Mouse (Mus musculus) hindbrain, embryonic 10.5 days (tissue): ENCODE data around the gene Msl2. TPM values are rescaled to one million over a fixed set of nuclear protein-coding genes. Genes with fewer than 3 reads are reported as not detected.

ENCODE experiments used
- DNase-seq: peaks from one replicate; pipeline ENCODE4 v3.0.0-alpha.2; 2017; ENCODE audit warnings: low spot score
- H3K27ac ChIP-seq: fragments of 300-500 bp; sonication (generic); 2 replicates; pipeline ENCODE4 v1.5.1; 2016; ENCODE audit warnings: mild to moderate bottlenecking, moderate library complexity
- H3K27me3 ChIP-seq: fragments of 300-500 bp; sonication (generic); 2 replicates; pipeline ENCODE4 v1.6.1; 2016; ENCODE audit warnings: mild to moderate bottlenecking; ENCODE audit not compliant: poor library complexity, insufficient read depth, severe bottlenecking
- H3K36me3 ChIP-seq: fragments of 300-500 bp; sonication (generic); 2 replicates; pipeline ENCODE4 v1.6.1; 2016; ENCODE audit warnings: mild to moderate bottlenecking, moderate library complexity
- H3K4me1 ChIP-seq: fragments of 300-500 bp; sonication (generic); replicated peaks from 2 replicates; pipeline ENCODE4 v1.6.1; 2016; ENCODE audit warnings: mild to moderate bottlenecking
- H3K4me3 ChIP-seq: fragments of 300-500 bp; sonication (generic); 2 replicates; pipeline ENCODE4 v1.5.1; 2016; ENCODE audit warnings: mild to moderate bottlenecking, moderate library complexity
- H3K9me3 ChIP-seq: fragments of 300-500 bp; sonication (generic); 2 replicates; pipeline ENCODE4 v1.6.1; 2016; ENCODE audit warnings: mild to moderate bottlenecking, moderate library complexity
- WGBS: fragments of 180-500 bp; shearing (Covaris S2); methylation state at CpG from one replicate; pipeline ENCODE4 v1.1.7; 2016; 5-methylcytosine and 5-hydroxymethylcytosine counted together
- polyA plus RNA-seq: library from polyadenylated mRNA; unstranded; fragments of >200 nt; fragmentation: Nextera tagmentation; extraction: Ambion mirVana; gene quantifications from 2 replicates; pipeline ENCODE4 v1.2.1, GENCODE M21; 2016

Gene Msl2
- 3.7 and 4.5 TPM in 2 replicates for polyA plus RNA-seq

- Histone ChIP-seq H3K36me3 (no peaks in the 10 kb centered on the region; the same call in 1 of the 2 replicates), H3K27ac (peak within 1 kb of the TSS; percentile 99), H3K4me1 (peaks cover 33% of the 10 kb centered on the region), H3K9me3 (no peaks in the 10 kb centered on the region), H3K27me3 (no peaks in the 10 kb centered on the region), H3K4me3 (peak within 1 kb of the TSS; percentile 98)
- DNase-seq: no peak
- under 1% methylated on average over 33 of the region's 43 CpGs for WGBS
These were observed at the start of gene Msl2 for GRCm38 (mm10) chr9:101073987-101074331. Msl2 (plus strand) TSS chr9:101074101.

GRCm38 (mm10) chr9:101033761-101034447, 40.0 kb upstream of the Msl2 start:
- H3K36me3 ChIP-seq: peaks cover 5% of the 10 kb centered on the region; the same call in 1 of the 2 replicates
- peak overlapping the region; percentile 97 for H3K27ac ChIP-seq
- peak overlapping the region; percentile 67 for H3K4me3 ChIP-seq
- H3K4me1 ChIP-seq: peaks cover 14% of the 10 kb centered on the region
- DNase-seq: peak; percentile 9
- no peaks in the 10 kb centered on the region for H3K27me3 ChIP-seq
- no peaks in the 10 kb centered on the region for H3K9me3 ChIP-seq
- WGBS: 11% methylated on average over 14 of the region's 14 CpGs

- peak within 1 kb of the TSS; percentile 67 for H3K4me3 ChIP-seq
- no peaks in the 10 kb centered on the region for H3K27me3 ChIP-seq
- peak; percentile 96 for DNase-seq
- no peaks in the 10 kb centered on the region for H3K9me3 ChIP-seq
- no peaks in the 10 kb centered on the region for H3K36me3 ChIP-seq
- peak within 1 kb of the TSS; percentile 97 for H3K27ac ChIP-seq
- H3K4me1 ChIP-seq: peaks cover 14% of the 10 kb centered on the region
- WGBS: under 1% methylated on average over 61 of the region's 61 CpGs
These were observed 39.3 kb upstream of the Msl2 start, which contains the start of gene Pccb for GRCm38 (mm10) chr9:101034448-101035098. Pccb (minus strand) TSS chr9:101034898.

- Histone ChIP-seq H3K4me3 (no peak overlapping the region), H3K27me3 (no peaks in the 10 kb centered on the region), H3K27ac (no peak overlapping the region), H3K9me3 (no peaks in the 10 kb centered on the region), H3K36me3 (no peaks in the 10 kb centered on the region), H3K4me1 (peaks cover 14% of the 10 kb centered on the region)
- no peak for DNase-seq
- WGBS: 84% methylated on average over 13 of the region's 15 CpGs
These were observed 37.9 kb upstream of the Msl2 start for GRCm38 (mm10) chr9:101035836-101036596.

GRCm38 (mm10) chr9:101036876-101037275, 37.0 kb upstream of the Msl2 start:
- H3K27ac ChIP-seq: no peak overlapping the region
- no peak overlapping the region for H3K4me3 ChIP-seq
- DNase-seq: no peak
- no peaks in the 10 kb centered on the region for H3K9me3 ChIP-seq
- no peaks in the 10 kb centered on the region for H3K27me3 ChIP-seq
- WGBS: 85% methylated on average over 2 of the region's 2 CpGs
- H3K4me1 ChIP-seq: peaks cover 14% of the 10 kb centered on the region
- H3K36me3 ChIP-seq: no peaks in the 10 kb centered on the region

- DNase-seq: no peak
- Histone ChIP-seq H3K9me3 (no peaks in the 10 kb centered on the region), H3K4me1 (peaks cover 14% of the 10 kb centered on the region), H3K27ac (no peak overlapping the region), H3K4me3 (no peak overlapping the region), H3K27me3 (no peaks in the 10 kb centered on the region), H3K36me3 (no peaks in the 10 kb centered on the region)
- WGBS: 56% methylated on average over 7 of the region's 7 CpGs
These were observed 36.5 kb upstream of the Msl2 start for GRCm38 (mm10) chr9:101037396-101037795.

- 79% methylated on average over 5 of the region's 5 CpGs for WGBS
- H3K4me3 ChIP-seq: no peak overlapping the region
- H3K27ac ChIP-seq: no peak overlapping the region
- DNase-seq: no peak
- no peaks in the 10 kb centered on the region for H3K36me3 ChIP-seq
- no peaks in the 10 kb centered on the region for H3K9me3 ChIP-seq
- H3K4me1 ChIP-seq: peaks cover 10% of the 10 kb centered on the region
- H3K27me3 ChIP-seq: no peaks in the 10 kb centered on the region
These were observed 35.3 kb upstream of the Msl2 start for GRCm38 (mm10) chr9:101038634-101039033.

GRCm38 (mm10) chr9:101041508-101041907, 32.4 kb upstream of the Msl2 start:
- H3K27ac ChIP-seq: no peak overlapping the region
- H3K4me3 ChIP-seq: no peak overlapping the region
- no peaks in the 10 kb centered on the region for H3K36me3 ChIP-seq
- no peaks in the 10 kb centered on the region for H3K27me3 ChIP-seq
- DNase-seq: no peak
- WGBS: 80% methylated on average over 5 of the region's 5 CpGs
- H3K4me1 ChIP-seq: 0 out of 2 replicates have a peak, but pooled peaks cover 4% of the 10 kb centered on the region
- H3K9me3 ChIP-seq: no peaks in the 10 kb centered on the region

GRCm38 (mm10) chr9:101042249-101042648, 31.7 kb upstream of the Msl2 start:
- 84% methylated on average over 9 of the region's 9 CpGs for WGBS
- Histone ChIP-seq H3K9me3 (no peaks in the 10 kb centered on the region), H3K27ac (no peak overlapping the region), H3K27me3 (no peaks in the 10 kb centered on the region), H3K4me1 (0 out of 2 replicates have a peak, but pooled peaks cover 4% of the 10 kb centered on the region), H3K36me3 (no peaks in the 10 kb centered on the region), H3K4me3 (no peak overlapping the region)
- DNase-seq: no peak

GRCm38 (mm10) chr9:101045710-101046338, 28.1 kb upstream of the Msl2 start:
- WGBS: 77% methylated on average over 15 of the region's 15 CpGs

GRCm38 (mm10) chr9:101052007-101052406, 21.9 kb upstream of the Msl2 start:
- H3K27me3 ChIP-seq: no peaks in the 10 kb centered on the region
- WGBS: 89% methylated on average over 3 of the region's 3 CpGs
- no peak overlapping the region for H3K4me3 ChIP-seq

More at GRCm38 (mm10) chr9:101045710-101046338, 28.1 kb upstream of the Msl2 start:
- Histone ChIP-seq H3K9me3 (no peaks in the 10 kb centered on the region), H3K36me3 (no peaks in the 10 kb centered on the region), H3K4me1 (0 out of 2 replicates have a peak, but pooled peaks cover 4% of the 10 kb centered on the region), H3K27ac (peak overlapping the region; percentile 29), H3K27me3 (no peaks in the 10 kb centered on the region), H3K4me3 (no peak overlapping the region)
- DNase-seq: no peak

GRCm38 (mm10) chr9:101052691-101053090, 21.2 kb upstream of the Msl2 start:
- Histone ChIP-seq H3K36me3 (no peaks in the 10 kb centered on the region), H3K27ac (no peak overlapping the region)
- 79% methylated on average over 6 of the region's 6 CpGs for WGBS

More at GRCm38 (mm10) chr9:101052007-101052406, 21.9 kb upstream of the Msl2 start:
- Histone ChIP-seq H3K27ac (no peak overlapping the region), H3K9me3 (no peaks in the 10 kb centered on the region), H3K36me3 (no peaks in the 10 kb centered on the region), H3K4me1 (no peaks in the 10 kb centered on the region)
- DNase-seq: no peak

More at GRCm38 (mm10) chr9:101052691-101053090, 21.2 kb upstream of the Msl2 start:
- Histone ChIP-seq H3K4me1 (no peaks in the 10 kb centered on the region), H3K9me3 (no peaks in the 10 kb centered on the region), H3K4me3 (no peak overlapping the region), H3K27me3 (no peaks in the 10 kb centered on the region)
- no peak for DNase-seq
